20 mouse cellular contexts compared by ENCODE assay signal in genomic region chr4:88715059-88715458, GRCm38 (mm10). TPM values are rescaled to one million over a fixed set of nuclear protein-coding genes. Genes with fewer than 3 reads are reported as not detected.
A peak's percentile ranks its signal among the peaks of the same experiment; 100 is the strongest.
DNase-seq lines count a peak whose midpoint lies in the region.
"Had no signal": no experiment of that assay in that cellular context is flagged by ENCODE, and none has a peak within 500 bp of the region (broad histone marks: within the 10 kb centered on the region; RNA-seq: fewer than 3 reads in every experiment).

No protein-coding gene starts in this region.

- intact Hi-C loops in gastrocnemius, postnatal 14 days (cut with DNase I; ENCODE audit: low total_unique reads), result no loop called here

- DNase-seq in adrenal gland, adult 2 months, result peak; percentile 58
- no peak for DNase-seq in adrenal gland, postnatal 4 days (ENCODE audit: low spot score in 2 of 2)
- DNase-seq in heart, adult 11 months, result peak; percentile 88
- DNase-seq in heart, adult 9 months (ENCODE audit: low spot score in 2 of 2), result no peak
- peak; percentile 22 for DNase-seq in adipocyte (ENCODE audit: low spot score)
- peak; percentile 61 for DNase-seq in gastrocnemius, postnatal 14 days
- no peak for DNase-seq in testis, postnatal 14 days (ENCODE audit: low spot score)
- no peak for DNase-seq in spleen, postnatal 36 days (ENCODE audit: low spot score in 2 of 2)
- DNase-seq: liver; right cerebral cortex, adult 18-20 months had no signal

RNA-seq across cellular contexts. Expression of gene Gm26566, which starts 6.5 kb away (rescaled TPM):
- under 1 TPM in 1 of 2 experiments, not detected in 1; 0.38 TPM for total RNA-seq in adrenal gland, adult 2 months (2021)
- polyA plus RNA-seq in adrenal gland, adult 2 months (2012; rRNA removed), result 0.76 and 1.0 TPM in 2 replicates
- under 1 TPM; 0.31 to 0.48 TPM for total RNA-seq in adrenal gland, postnatal 4 days (2021)
- total RNA-seq in gastrocnemius, postnatal 14 days (2021), result under 1 TPM in 1 of 2 experiments, not detected in 1; 0.41 TPM
- total RNA-seq: monocyte, adult 5-6 weeks had no signal

RNA-seq across cellular contexts. Expression of gene Klhl9, which starts 7.2 kb away (rescaled TPM):
- total RNA-seq in adrenal gland, adult 2 months (2021), result 10 to 100 TPM; 70.8 to 79.3 TPM
- polyA plus RNA-seq in adrenal gland, adult 2 months (2012; rRNA removed), result 22.2 and 29.6 TPM in 2 replicates
- total RNA-seq in adrenal gland, postnatal 4 days (2021), result 10 to 100 TPM; 85.2 to 88.5 TPM
- total RNA-seq in gastrocnemius, postnatal 14 days (2021), result 10 to 100 TPM; 51.0 to 57.1 TPM

RNA-seq across cellular contexts. Expression of gene Ifnab, which starts 23.9 kb away (rescaled TPM):
- not detected for total RNA-seq in adrenal gland, adult 2 months (2021)
- not detected in 2 replicates for polyA plus RNA-seq in adrenal gland, adult 2 months (2012; rRNA removed)
- total RNA-seq in adrenal gland, postnatal 4 days (2021), result not detected
- not detected for total RNA-seq in gastrocnemius, postnatal 14 days (2021)
- total RNA-seq: layer of hippocampus, adult 8-10 months; megakaryocyte-erythroid progenitor cell, adult 5-6 weeks; monocyte, adult 5-6 weeks; neutrophil, adult 5-6 weeks had no signal
- polyA plus RNA-seq: heart, embryonic 14.5 days; hindbrain, embryonic 11.5 days; intestine, embryonic 14.5 days; kidney, postnatal 0 days; lung, embryonic 15.5 days; thymus, postnatal 0 days had no signal

RNA-seq across cellular contexts. Expression of gene Ifna2, which starts 31.3 kb away (rescaled TPM):
- total RNA-seq in adrenal gland, adult 2 months (2021), result not detected
- polyA plus RNA-seq in adrenal gland, adult 2 months (2012; rRNA removed), result not detected in 2 replicates
- not detected for total RNA-seq in adrenal gland, postnatal 4 days (2021)
- not detected for total RNA-seq in gastrocnemius, postnatal 14 days (2021)
- total RNA-seq: layer of hippocampus, adult 8-10 months; megakaryocyte-erythroid progenitor cell, adult 5-6 weeks; monocyte, adult 5-6 weeks; neutrophil, adult 5-6 weeks had no signal
- polyA plus RNA-seq: heart, embryonic 14.5 days; hindbrain, embryonic 11.5 days; intestine, embryonic 14.5 days; kidney, postnatal 0 days; lung, embryonic 15.5 days; thymus, postnatal 0 days had no signal

RNA-seq across cellular contexts. Expression of gene Ifna16, which starts 38.3 kb away (rescaled TPM):
- not detected for total RNA-seq in adrenal gland, adult 2 months (2021)
- not detected in 2 replicates for polyA plus RNA-seq in adrenal gland, adult 2 months (2012; rRNA removed)
- not detected for total RNA-seq in adrenal gland, postnatal 4 days (2021)
- not detected for total RNA-seq in gastrocnemius, postnatal 14 days (2021)
- total RNA-seq: layer of hippocampus, adult 8-10 months; megakaryocyte-erythroid progenitor cell, adult 5-6 weeks; monocyte, adult 5-6 weeks; neutrophil, adult 5-6 weeks had no signal
- polyA plus RNA-seq: heart, embryonic 14.5 days; hindbrain, embryonic 11.5 days; intestine, embryonic 14.5 days; kidney, postnatal 0 days; lung, embryonic 15.5 days; thymus, postnatal 0 days had no signal

Comparison
In these comparisons a context has a peak if more than half of its experiments do, and no peak if none do; other contexts are left out.
1. DNase-seq: peak in adrenal gland, adult 2 months (single experiment), heart, adult 11 months (single experiment), adipocyte (single experiment) and gastrocnemius, postnatal 14 days (single experiment); none in adrenal gland, postnatal 4 days (0 of 2), heart, adult 9 months (0 of 2), testis, postnatal 14 days (single experiment) and spleen, postnatal 36 days (0 of 2).